Mouse (Mus musculus): ENCODE measurements around the gene Lrp2bp.

Gene Lrp2bp

DNA sequence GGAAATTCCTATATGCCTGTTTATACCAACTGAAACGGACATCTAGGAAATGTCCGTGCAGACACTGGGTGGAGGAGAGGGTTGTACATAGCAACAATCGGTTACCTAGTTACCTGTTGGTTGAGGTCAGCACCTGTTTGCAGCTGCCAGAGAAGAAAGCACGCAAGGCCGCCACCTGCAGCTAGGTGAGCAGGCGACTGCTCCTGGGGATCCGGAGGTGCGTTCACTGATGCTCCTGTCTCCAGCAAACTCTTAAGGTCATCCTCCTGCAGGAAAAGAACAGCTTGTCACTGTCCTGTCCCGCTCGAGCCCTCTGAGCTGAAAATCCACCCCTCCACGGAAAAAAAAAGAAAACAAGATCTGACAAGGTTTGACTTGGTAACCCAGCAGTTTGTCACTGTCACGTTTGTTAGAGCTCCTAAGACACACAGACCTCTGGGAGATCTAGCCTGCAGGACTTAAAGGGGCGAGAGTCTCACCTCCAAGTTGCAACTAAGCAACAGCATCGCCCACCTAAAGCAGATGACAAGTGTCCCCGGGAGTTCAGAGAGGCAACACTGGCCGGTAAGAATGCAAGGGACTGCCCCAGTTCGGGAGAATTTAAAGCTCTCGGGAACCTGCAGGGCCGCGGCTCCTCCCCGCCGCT, at the start of gene Lrp2bp:
Gene Lrp2bp (plus strand): TSS at position 166 of the 646 bp plus-strand sequence.
- DNase-seq (ENCODE audit: low spot score in 2 of 2), result no peak

DNA sequence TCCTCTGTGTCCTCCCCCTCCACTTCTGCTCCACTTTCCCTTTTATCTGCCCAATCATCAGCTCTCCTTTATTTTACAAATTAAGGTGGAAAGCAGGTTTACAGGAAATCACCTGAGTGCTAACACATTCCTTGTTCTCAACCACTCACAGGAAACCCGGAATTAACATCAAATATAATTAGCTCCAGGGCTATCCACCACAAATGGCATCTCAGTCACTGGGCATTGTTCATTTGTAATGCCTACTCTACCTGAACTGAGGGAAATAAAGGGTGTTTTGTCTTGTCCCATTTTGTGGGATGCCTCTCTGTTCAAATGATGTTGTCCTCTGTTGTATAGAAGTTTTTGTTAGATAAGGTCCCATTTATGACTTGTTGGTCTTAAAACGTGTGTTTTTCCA, 48.5 kb upstream of the Lrp2bp start:
- DNase-seq (ENCODE audit: low spot score in 2 of 2), result no peak

DNA sequence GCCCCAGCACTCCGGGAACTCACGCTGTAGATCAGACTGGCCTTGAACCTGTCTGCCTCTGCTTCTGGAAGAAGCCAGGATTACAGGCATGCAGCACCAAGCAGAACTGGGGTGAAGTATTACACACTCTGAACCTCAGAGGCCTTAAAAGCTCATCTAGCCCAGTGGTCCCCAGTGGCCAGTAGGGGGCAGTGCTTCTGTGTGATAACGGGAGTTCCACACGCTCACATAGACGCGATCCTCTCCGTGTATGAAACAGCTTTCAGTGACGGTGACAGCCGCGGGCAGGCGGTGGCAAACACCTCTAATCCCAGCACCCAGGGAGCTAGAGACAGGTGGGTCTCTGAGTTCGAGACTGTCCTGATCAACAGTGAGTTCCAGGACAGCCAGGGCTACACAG, 28.2 kb upstream of the Lrp2bp start:
- no peak for DNase-seq (ENCODE audit: low spot score in 2 of 2)

DNA sequence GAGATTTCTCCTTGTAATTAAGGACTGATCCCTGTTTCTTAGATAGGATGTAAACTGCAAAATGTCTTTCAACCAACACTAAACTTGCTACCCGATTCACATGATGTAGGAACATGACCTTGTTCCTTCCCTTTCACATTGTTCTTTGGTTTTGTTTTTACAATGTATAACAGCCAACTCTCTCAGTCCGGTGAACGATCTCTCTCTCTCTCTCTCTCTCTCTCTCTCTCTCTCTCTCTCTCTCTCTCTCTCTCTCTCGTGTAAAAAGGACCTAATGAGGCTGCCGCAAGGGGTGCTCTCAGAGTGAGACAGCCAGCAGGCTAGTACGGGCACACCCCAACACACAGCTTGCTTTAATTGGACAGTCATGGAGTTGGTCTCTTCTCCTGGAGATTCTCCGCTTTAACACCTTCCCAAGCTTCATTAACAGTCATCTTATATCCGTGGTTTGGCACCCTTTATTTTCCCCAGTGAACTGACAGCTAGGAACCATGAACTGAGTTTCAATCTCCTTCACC, 25.1 kb upstream of the Lrp2bp start:
- DNase-seq (ENCODE audit: low spot score in 2 of 2), result no peak

DNA sequence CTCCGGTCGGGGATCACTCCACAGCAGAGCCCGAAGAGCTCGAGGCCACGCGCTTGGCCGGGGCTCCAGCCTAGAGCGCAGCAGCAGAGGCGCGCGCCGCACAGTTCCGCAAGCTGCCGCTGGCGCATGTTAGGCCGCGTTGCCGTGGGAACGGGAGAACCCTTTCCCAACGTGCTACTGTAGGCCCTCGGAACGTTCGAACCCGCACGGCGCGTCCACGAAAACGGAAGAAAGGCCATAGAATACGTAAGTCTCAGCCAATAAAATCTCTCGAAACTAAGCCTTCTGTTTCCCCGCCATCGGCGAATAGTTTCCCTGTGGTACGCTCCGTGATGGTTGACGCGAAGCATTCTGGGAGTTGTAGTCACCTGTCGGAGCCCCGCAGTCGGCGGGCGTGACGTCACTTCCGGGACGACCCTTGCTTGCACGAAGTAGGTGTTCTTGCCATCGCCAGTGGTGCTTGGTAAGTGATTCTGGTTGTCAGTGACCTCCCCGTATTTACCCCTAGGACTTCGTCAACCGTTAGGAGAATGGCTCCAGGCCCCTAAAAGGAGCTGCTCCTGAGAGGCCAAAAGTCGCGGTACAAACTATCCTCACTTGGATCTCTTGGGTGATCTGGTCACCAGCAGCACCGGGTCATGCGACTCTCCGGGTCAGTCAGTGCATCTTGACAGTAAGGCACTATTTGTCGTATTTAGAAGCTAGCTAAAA, 23.8 kb upstream of the Lrp2bp start, which contains the start of the genes 1700029J07Rik and Ufsp2:
Gene 1700029J07Rik (minus strand): TSS at position 127 of the 711 bp plus-strand sequence.
Gene Ufsp2 (plus strand): TSS at position 403 of the 711 bp plus-strand sequence.
- DNase-seq (ENCODE audit: low spot score in 2 of 2), result peak; percentile 96 to 98

DNA sequence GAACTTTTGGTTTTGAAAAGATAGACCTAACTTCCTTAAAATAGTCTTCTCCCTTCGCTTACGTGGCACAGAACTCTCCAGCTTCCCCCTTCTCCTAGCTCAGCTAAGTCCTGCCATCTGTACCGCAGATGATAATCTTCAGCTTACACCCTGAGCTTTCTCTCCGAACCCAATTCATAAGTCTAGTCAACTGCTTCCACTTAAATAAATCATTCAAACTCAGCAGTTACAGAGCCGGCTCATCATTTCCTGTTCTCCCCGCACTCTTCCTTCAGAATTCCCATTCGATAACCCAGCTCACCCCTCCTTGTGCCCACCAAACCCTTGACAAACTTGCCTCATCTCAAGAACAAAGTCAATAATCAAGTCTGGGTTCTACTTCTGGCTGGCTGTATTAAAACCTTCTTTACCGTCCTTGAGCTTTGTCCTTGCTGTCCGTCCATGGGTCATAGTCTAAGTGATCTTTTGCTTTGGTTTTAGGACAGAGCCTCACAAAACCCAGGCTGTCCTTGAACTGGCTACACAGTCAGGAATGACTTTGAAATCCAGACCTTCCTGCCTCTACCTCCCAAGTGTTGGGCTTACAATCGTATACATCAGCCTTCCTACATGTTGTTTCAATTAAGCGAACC, 23.1 kb upstream of the Lrp2bp start:
- DNase-seq (ENCODE audit: low spot score in 2 of 2), result no peak

DNA sequence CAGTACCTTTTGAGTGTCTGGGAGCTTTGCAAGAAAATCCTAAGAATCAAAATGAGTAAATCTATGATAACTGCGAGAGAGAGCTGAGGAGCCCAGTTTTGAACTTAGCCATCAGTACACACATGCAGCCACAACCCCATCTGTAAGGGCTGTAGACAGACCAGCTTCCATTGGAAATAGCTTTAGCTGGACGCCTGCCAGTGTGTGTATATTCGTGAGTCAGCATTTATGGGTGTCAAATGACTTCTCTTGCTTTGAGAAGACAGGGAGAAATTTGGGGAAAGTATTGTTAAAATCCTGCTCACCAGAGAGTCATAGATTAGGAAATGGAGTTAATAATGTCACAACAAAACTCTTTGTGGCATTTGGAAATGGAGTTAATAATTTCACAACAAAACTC, 12.4 kb upstream of the Lrp2bp start:
- no peak for DNase-seq (ENCODE audit: low spot score in 2 of 2)

DNA sequence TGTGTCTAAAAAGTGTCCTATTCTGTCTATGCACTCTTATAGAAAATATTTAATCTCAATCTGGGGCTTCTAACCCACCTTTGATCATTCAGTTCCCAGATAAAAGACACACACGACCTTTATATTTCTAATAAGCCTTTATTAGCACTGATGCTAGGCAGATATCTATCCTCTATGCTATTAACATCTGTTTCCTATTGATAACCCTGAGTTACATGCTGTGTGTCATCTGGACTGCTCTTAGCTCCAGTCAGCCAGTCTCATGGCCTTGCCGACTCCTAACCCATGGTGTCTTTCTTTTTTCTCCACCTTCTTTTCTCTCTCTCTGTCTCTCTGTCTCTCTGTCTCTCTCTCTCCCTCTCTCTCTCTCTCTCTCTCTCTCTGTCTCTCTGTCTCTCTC, 10.9 kb upstream of the Lrp2bp start:
- no peak for DNase-seq (ENCODE audit: low spot score in 2 of 2)

DNA sequence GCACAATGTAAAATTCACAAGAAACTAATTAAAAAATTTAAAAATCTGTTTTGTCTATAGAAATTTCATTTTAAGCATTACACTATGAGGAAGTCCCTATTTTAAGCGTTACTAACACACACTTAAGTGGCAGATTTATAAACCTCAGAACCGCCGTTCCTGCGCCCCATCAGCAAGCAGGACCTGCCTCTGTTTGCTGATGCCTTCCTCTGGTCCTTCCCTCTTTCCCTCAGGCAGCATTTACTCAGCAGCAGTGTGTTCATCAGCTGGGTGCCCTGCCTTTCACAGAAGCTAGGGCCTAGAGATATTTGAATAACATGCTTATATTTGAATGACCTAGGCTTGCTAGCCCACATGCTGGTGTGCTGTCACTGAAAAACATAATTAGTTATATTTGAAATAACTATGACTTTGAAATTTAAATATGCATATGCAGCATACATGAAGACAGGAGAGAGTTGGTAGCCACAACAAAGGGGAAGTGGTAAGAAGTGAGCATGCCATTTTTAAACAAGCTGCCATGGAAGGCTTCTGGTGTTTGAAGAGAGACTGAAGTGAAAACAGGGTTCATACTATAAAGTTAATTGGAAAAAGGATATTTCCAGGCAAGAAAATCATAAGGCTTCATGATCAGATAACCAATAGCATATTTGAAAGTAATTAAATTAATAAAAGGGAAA, 8.3 kb upstream of the Lrp2bp start:
- DNase-seq (ENCODE audit: low spot score in 2 of 2), result no peak

DNA sequence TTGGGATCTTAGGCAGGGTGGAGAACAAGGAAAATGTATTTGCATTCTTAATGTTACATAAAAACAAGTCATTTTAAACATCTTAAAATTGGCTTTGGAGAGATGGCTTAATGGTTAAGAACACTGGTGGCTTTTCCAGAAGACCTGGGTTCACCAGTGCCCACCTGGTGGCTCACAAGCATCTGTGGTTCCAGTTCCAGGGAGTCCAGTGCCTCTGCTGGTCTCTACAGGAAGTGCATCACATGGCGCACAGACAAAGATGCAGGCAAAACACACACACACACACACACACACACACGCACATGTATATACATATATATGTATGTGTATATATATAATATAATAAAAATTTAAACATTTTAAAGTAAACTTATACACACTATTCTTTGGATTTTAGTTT, 5.0 kb upstream of the Lrp2bp start:
- no peak for DNase-seq (ENCODE audit: low spot score in 2 of 2)

DNA sequence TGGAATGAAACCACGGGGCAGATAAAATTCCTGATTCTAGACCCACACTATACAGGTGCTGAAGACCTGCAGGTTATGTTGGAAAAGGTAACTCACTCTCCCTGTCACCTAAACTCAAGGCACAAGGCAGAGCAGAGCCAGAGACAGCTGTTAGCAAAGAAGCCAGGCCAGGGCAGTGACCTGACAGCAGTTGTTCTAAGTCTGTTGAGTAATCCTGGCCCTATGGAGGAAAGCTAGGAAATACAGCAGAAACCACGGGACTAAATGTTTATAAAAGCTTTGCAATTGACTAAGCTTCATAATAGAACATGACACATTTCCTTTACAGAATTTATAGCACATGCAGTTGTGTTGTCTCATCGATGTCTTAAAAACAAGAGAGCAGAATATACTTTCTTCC, 3.5 kb upstream of the Lrp2bp start:
- DNase-seq (ENCODE audit: low spot score in 2 of 2), result no peak

DNA sequence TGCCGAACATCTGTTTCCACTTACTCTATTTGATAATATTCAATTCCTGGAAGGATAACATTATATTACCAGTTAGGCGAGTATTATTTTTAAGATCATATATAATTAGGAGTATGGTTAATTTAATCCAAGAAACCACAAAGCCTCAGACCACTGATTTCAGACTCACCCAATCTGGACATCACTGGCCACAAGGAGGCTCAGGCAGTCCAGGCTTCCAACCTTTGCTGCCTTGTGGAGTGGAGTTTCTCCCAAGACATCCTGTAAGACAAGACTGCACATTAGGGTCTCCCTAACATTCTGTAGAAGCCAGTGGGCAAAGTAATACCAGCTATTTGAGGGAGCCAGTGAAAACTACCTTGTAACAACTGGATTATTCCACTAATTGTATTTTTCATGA, 875 bp upstream of the Lrp2bp start:
- no peak for DNase-seq (ENCODE audit: low spot score in 2 of 2)

DNA sequence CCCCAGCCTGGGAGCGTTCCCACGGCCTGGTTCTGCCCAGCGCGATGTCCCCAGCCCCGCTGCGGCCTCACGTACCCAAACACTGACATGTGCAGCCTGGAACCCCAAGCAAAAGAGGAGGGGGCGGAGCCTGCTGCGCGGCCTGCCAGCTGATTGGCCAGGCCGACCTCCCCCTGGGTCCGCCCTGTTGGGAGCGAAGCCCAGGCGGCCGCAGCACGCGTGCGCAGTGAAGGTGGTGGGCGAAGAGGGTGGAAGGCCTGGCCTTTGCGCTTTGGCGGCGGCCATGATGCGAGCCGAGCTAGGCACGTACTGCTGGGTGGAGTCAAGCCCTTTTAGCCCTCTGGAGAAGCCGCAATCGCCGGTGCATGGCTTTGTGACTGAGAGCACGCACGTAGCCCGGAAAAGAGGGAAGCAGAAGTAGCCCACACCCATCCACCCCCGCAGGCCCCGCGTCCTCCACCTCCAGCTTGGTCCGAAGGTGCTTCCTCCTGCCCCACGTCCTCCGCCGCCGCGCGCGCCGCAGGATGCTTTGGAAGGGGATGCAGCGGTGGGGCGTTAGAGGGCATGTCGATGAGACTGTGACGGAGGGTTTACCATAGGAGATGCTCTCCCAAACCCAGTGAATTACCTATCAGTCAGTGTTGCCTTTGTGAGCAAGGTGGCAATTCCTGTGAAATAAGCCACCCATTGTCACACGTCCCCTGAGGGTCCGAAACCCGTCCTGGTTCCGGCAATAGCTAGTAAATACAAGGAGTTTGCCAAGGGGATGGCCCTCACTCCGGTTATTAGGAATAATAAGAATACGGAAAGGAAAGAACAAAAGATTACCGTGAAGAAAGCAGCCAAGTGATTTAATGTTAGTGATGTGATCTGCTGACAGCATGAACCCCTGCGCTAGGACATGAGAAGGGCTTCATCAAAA, 942 bp downstream of the Lrp2bp start:
- DNase-seq (ENCODE audit: low spot score in 2 of 2), result peak; percentile 96 to 97

DNA sequence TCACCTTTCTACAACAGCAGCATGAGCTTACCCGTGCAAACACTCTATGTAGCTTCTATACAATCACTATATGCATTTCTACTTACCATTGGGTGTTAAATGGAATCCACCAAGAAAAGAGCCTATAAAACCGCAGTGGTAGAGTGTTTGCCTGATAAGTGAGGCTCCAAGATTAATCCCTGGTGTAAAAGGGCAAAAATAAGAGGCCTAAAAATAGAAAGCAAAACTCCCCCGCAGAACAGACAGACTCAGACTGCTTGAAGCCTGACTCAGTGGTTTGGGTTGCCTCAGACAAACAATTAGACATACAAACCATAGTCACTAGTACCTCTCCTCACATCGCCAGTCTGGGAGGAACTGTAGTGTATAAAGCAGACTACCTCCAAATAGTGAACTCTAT, 6.5 kb downstream of the Lrp2bp start, which contains the start of gene Ankrd37:
Gene Ankrd37 (minus strand): TSS at position 112 of the 400 bp plus-strand sequence.
- no peak for DNase-seq (ENCODE audit: low spot score in 2 of 2)

DNA sequence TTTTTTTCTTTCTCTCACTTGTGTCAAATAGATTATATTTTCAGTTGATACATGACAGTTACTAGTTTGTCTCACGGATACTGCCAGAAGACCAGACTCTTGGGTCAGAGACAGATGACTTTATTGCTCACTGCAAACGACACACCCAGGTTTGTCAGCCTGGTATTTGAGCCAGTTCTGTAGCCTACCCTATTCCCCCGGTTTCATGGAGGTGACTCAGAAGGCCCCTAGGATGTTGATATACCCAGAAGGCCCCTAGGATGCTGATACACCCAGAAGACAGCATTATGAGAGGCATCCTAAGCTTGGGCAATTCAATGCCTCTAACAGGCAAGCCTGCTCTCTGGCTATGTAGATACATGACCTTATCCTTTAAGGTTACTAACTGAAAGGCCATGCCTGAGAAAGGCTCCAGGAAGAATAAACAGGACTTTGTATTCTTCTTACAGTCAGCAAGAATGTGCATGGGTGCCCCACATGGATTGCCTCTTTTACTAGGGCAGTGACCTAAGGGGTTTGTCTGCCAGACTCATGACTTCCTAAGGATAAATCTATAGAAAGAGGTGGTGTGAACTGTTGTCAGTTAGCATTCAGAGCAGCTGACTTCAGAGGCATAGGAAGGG, 8.1 kb downstream of the Lrp2bp start:
- DNase-seq (ENCODE audit: low spot score in 2 of 2), result no peak

DNA sequence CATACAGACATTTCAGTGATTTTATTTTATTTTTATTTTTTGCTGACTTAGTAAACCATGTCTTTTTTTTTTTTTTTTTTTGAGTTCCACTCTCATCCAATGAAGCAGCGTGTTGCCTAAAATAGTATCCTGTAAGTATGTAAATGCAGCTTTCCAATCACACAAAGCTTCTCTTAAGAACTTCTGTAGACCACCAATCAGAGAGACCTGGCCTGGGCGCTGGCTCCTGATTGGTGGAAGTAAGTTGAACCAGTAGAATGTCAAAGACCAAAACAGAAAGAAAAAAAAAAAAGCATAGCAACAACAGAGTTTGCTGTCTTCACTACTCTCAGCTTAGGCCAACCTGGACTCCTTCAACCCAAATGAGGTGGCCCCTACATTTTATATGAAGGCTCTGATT, 11.2 kb downstream of the Lrp2bp start:
- peak in 1 of 2 experiments; percentile 44 for DNase-seq (ENCODE audit: low spot score in 2 of 2)

DNA sequence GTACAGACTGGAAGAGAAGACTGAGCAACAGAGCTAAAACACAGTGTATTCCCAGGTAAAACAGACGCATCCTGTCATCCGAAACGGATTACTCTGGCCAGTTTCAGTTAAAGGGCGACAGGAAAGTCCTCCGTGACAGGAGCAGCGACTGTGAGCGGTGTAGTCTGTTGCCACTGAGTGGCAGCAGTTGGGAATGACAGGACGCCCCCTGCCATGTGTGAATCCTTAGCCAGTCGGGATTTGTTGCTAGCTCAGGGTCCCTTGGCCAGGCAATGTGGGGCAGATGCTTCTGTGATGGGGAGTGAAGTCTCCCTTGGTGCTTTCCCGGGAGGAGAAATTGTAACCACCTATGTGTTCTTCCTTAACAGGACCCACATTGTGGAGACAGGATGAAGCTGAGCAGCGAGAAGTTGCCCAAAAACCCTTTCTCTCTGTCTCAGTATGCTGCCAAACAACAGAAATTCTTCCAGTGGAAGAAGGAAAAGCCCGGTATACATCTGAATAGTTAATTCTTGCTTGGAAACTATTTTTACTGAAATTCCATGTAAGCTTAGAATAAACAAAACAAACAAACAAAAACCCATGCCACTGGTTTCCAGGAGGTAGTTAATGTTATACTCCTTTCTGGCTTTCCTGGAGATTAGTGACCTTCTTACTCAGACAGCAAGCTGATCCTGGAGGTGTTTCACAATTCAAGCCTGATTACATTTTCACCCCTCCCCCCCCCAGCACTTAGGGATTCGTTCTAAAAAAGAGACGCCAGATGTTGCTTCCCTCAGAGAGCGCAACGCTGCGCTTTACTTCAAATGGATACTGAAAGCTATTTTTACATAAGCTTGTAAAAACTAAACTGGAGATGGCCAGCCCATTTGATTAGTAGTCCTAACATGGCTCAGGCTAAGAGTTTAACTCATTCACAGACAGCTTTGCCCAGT, 11.9 kb downstream of the Lrp2bp start:
- DNase-seq (ENCODE audit: low spot score in 2 of 2), result peak in 1 of 2 experiments; percentile 33

DNA sequence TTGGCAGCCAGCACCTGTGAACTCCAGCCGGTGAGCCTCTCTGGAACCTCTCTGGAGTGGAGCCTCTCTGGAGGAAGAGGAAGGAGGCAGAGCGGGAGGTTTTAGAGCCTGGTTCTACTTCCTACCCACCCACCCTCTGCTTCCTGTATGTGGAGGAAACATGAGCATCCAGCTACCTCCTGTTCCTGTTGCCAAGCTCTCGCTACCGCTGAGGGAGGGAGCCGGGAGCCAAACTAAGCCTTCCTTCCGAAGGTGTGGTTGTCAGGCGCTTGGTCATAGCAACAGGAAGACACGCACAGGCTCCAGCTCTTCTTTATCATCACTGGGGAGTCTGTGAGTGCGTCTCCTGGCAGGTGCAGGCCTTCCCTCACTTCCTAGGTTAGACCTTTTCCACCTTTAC, 23.1 kb downstream of the Lrp2bp start:
- no peak for DNase-seq (ENCODE audit: low spot score in 2 of 2)

DNA sequence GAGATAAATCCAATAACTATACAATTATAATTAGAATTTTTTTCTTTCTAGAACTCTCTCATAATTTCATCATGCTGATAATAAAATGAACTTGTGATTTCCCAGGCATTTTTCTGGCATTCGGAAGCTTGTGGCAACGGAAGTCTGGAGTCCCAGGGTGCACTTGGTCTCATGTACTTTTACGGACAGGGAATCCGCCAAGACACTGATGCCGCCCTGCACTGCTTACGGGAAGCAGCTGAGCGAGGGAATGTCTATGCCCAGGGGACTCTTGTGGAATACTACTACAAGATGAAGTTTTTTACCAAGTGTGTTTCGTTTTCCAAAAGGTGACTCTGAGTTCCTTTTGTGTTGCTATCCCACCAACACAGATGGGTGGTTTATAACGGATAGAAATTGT, 23.7 kb downstream of the Lrp2bp start:
- DNase-seq (ENCODE audit: low spot score in 2 of 2), result no peak

All from frontal cortex, postnatal 10 days (tissue).